Mouse (Mus musculus) gastrocnemius, adult 8-10 months (tissue): ENCODE data around the gene Maml2. TPM values are rescaled to one million over a fixed set of nuclear protein-coding genes. Genes with fewer than 3 reads are reported as not detected.
"Not testable (repeated sequence)": the region's sequence is repeated elsewhere in the genome, so short reads cannot be mapped to it uniquely, and the experiment has no call there.

Experiments used
- DNase-seq, 2 experiments: peaks; one replicate each; pipeline ENCODE4 v3.0.0; 2022; ENCODE audit warnings: low spot score in 2 of 2
- microRNA-seq: library from miRNA; unstranded; fragments of <30 nt; microRNA quantifications from one replicate; pipeline ENCODE4 v1.2.0, GENCODE M21; 2022
- total RNA-seq, 4 experiments: library from RNA; stranded (reverse); gene quantifications; 2 replicates each; pipeline ENCODE4 v1.2.4; 2022

The Maml2 gene
- total RNA-seq, 4 experiments from 2014 or later = 1.5 to 3.0 (median 2.2) TPM

DNA sequence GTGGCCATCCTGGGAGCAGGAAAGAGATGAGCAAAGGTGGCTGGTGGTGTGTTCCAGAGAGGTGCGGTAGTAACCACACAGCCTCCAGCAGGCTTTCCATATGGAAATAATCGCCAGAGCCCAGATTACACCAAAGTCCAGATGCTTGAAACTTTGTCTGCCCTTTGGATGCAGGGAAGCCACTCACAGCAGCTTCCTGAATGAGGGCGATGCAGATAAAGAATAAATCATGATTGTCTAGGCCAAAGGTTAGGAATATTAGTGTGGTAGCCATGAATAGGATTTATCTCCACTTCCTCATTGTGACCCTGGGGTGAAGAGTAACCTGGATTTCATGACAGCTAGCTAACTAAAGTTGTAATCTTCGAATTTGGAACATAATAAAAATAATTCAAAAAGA is 407.2 kb downstream of the Maml2 start:
- DNase-seq = no peak

DNA sequence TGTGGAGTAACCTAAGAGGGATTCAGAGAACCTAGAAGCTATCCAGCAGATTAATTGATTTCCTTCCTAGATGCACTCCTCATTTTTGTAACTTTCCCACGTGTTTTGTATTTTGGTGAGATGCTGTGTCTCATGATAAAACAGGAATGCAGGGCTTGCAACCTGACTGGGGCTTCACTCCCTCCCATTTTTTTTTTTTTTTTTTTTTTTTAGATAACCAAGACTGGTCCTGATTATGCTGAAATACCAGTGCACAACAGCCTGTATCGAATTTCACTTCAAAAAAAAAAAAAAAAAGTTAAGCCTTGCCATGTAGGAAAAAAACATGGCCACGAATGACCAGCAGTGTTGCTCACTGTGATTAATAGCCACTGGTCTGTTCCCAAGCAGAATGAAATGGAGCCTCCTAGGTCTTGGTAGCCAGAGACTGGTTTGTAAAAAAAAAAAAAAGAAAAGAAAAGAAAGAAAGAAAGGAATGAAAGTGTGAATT is 409.4 kb downstream of the Maml2 start:
- DNase-seq = no peak

DNA sequence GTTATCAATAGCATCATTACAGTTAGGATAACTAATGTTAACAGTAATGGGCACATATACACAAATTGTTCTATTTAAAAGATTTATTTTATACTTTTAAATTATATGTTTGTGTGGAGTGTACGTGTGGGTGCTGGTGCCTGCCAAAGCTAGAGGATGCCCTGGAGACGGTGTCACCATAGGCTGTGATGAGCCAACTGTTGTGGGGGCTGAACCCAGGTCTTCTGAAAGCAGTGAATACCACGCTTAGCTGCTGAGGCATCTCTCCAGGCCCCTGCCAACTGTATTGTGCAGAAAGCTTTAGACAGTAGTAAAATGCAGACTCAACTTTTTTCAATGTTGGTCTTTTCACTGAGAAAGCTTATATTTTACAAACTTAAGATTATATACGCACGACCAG is 411.7 kb downstream of the Maml2 start:
- no peak for DNase-seq

DNA sequence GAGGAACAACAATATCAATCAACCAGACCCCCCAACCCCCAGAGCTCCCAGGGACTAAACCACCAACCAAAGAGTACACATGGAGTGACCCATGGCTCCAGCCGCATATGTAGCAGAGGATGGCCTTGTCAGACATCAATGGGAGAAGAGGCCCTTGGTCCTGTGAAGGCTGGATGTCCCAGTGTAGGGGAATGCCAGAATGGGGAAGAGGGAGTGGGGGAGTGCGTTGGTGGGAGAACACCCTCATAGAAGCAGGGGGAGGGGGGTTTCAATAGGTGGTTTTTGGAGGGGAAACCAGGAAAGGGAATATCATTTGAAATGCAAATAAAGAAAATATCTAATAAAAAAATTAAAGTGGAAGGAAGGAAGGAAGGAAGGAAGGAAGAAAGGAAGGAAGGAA is 418.1 kb downstream of the Maml2 start:
- not testable (repeated sequence) for DNase-seq

DNA sequence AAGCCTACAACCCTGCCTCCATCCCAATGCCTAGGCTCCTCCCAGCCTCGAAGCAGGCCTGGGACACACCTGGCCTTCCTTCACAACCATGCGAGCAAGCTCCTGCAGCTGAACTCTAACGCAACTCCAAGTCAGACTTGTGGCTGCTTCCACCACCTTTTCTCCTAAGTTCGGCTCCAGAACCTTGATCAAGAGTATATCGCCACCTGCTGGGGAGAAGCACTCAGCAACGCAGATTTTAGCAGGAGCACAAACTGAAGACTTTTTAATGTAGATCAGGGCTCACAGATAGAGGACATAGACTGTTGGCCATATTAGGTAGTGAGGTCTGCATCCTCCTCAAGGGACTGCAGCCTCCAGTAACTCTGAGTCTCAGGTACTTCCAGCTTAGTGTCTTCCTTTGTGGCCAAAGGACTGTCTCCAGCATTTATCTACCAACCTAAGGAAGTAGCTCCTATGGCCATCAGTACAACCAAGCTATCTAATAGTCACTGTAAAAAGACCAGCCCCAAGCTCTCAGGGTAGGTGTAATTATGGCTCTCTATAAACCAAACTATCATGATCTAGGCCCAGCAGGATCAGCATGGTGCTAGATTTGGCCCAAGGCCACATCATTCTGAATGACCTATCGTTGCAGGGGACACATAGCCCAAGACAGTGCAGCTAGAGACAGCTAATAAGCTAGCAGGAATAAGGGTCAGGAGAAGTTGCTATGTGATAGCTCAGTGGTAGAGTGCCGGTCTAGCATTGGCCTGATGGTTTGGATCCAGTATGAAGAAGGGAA is 418.8 kb downstream of the Maml2 start:
- DNase-seq = peak; percentile 46 to 57

DNA sequence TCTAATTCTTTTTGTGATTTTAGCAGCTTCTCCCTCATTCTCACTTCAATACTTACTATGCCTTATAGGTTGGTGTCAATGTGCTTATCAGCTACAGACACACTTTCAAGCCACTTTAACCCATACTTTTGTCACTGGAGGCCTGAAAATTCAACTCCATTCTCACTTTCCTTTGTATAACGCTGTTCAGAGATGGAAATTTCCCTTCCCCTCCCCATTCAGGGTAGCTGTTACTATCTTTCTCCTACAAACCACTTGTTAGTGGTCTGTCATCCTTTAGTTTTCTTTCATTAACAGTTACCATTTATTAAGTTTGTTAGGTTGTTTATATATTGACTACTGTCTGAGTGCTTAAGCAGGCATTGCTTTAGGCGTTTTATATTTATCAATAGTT is 450.6 kb downstream of the Maml2 start, which contains the start of gene Mtmr2:
Mtmr2 (plus strand) TSS at position 7 of the 394 bp plus-strand sequence.
- no peak for DNase-seq

DNA sequence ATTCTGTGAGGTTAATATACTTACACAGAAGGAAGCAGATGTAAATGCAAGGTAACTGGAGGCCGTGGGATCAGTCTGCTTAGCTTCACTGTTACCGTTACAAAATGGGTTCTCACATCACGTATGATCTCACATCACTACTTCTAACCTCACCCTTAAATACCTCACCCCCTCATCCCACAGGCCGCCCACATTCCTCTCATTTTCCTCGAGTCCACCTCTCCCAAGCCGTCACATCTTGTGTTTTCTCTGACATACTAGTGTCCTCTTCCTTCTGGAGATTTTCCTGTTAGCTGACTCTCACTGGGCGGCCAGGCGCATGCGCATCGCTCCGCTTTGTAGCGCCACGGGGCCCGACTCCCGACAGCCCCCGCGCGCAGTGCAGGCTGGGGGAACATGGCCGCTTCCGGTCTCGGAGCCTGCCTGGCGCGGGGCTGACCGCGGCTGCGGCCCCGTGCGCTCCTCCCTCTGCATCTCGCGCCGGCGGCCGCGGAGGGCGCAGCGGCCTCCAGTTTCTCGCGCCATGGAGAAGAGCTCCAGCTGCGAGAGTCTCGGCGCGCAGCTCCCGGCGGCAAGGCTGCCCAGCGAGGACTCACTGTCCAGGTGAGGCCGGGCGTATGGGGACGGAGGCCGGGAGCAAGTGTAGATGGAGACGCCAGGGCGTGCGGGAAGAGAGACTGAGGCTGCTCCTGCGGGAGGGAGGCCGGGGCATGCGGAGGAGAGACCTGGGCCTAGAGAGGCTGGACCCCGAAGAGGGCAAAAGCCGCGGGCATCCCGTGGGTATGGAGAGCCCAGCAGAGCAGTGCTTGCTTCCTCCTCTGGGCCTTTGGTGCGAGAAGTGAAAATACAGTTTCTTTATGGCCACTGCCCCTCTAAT is 451.3 kb downstream of the Maml2 start:
- DNase-seq = peak; percentile 87 to 93

DNA sequence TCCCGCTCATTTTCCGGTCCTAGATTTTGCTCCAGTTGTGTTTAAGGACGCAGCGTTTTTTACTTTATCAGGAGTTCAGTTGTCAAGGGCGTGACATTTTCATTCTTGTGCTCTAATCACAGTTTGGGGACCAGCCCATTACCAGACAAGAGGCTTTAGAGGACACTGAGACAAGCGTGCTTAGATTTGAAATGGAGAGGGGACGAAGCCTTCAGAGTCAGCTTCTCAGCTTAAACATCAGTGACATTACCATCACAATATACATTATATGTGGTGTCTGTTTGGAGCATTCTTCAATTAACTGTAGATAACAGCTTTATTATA is 451.9 kb downstream of the Maml2 start:
- no peak for DNase-seq

DNA sequence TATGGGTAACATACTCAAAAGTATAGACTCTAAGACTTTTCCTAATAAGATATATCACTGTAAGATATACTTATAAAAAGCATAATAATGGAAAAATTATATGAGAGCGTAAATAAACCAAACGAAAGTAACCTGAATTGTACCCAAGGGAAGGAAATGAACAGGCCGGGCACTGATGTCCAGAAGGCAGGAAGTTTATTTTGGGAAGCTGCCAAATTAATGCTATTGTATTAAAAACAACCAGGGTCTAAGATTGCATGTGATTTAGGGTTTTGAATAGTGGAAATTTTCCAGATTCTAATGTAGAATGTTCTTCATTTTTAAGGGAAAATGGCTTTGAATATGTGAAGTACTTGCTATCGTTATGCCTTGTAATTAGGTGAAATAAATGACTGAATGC is 454.8 kb downstream of the Maml2 start:
- DNase-seq = no peak

Small RNA genes lying within 50 kb of the gene (microRNA-seq; reads per million reads assigned to microRNA genes)
- not detected for gene Gm22643

Other genes starting within 250 kb of the Maml2 start
- 1 to 10 TPM; 2.5 to 3.2 (median 2.7) TPM for gene Jrkl, start 52.1 kb upstream of the Maml2 start, total RNA-seq
- 1 to 10 TPM; 3.2 to 4.8 (median 4.5) TPM for gene Ccdc82, start 51.0 kb upstream of the Maml2 start, total RNA-seq
- not detected for gene Gm17571, start 148.8 kb downstream of the Maml2 start, total RNA-seq